Mouse (Mus musculus) midbrain, embryonic 13.5 days (tissue): ENCODE measurements at regions not wholly inside any gene's neighbourhood (a gene's known extent, or its start where the extent isn't known, plus 50 kb on each side); places are given as distances from the start of the nearest gene placed in this dataset.

Experiments
- ATAC-seq: fragments of 200-750 bp; cut with Nextera tagmentation; 2 replicates; pipeline ENCODE4 v1.8.0; 2017; ENCODE audit warnings: mild to moderate bottlenecking, moderate TSS enrichment, moderate library complexity
- H3K27ac ChIP-seq: fragments of 300-500 bp; sonication (generic); 2 replicates; pipeline ENCODE4 v1.5.1; 2015; ENCODE audit warnings: inconsistent platforms, mild to moderate bottlenecking, moderate library complexity
- H3K27me3 ChIP-seq: fragments of 300-500 bp; sonication (generic); 2 replicates; pipeline ENCODE4 v1.6.1; 2015; ENCODE audit warnings: mild to moderate bottlenecking, inconsistent platforms
- H3K36me3 ChIP-seq: fragments of 300-500 bp; sonication (generic); 2 replicates; pipeline ENCODE4 v1.6.1; 2015; ENCODE audit warnings: mild to moderate bottlenecking, inconsistent platforms
- H3K4me1 ChIP-seq: fragments of 300-500 bp; sonication (generic); replicated peaks from 2 replicates; pipeline ENCODE4 v1.6.1; 2015; ENCODE audit warnings: inconsistent platforms
- H3K4me2 ChIP-seq: fragments of 300-500 bp; sonication (generic); replicated peaks from 2 replicates; pipeline ENCODE4 v1.6.1; 2015; ENCODE audit warnings: moderate library complexity, mild to moderate bottlenecking, inconsistent platforms
- H3K4me3 ChIP-seq: fragments of 300-500 bp; sonication (generic); replicated peaks from 2 replicates; pipeline ENCODE4 v1.5.1; 2015; ENCODE audit warnings: mild to moderate bottlenecking, inconsistent platforms
- H3K9ac ChIP-seq: fragments of 300-500 bp; sonication (generic); replicated peaks from 2 replicates; pipeline ENCODE4 v1.6.1; 2015; ENCODE audit warnings: mild to moderate bottlenecking, inconsistent platforms
- H3K9me3 ChIP-seq: fragments of 300-500 bp; sonication (generic); 2 replicates; pipeline ENCODE4 v1.6.1; 2016; ENCODE audit warnings: mild to moderate bottlenecking, inconsistent platforms
- WGBS: fragments of 180-500 bp; shearing (Covaris S2); methylation state at CpG from one replicate; pipeline ENCODE4 v1.1.7; 2015; 5-methylcytosine and 5-hydroxymethylcytosine counted together

DNA sequence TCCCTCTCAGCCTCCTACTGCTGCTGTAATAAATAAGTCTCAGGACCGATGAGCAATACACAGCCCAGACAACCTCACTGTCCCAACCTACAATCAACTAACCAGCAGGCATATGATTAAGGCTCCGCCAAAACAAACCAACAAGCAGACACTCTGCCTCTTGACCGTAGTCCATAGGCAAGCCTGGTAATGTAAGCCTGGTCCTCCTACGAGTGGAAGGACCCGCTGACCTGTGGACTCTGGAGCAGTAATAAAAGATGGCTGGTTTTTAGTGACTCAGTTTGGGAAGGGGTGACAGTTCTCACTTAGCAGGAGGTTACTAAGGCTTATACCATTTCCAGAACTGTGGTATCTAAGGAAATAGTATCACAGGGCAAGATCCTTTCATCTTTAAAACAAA lies 53.4 kb downstream of the Gm47996 start:
- Histone ChIP-seq H3K4me1 (no peaks in the 10 kb centered on the region), H3K4me3 (no peak overlapping the region), H3K36me3 (no peaks in the 10 kb centered on the region), H3K27ac (no peak overlapping the region), H3K27me3 (no peaks in the 10 kb centered on the region), H3K9me3 (no peaks in the 10 kb centered on the region), H3K4me2 (no peak overlapping the region), H3K9ac (no peak overlapping the region)
- ATAC-seq, result no peak
- 88% methylated on average over 5 of the region's 5 CpGs for WGBS

DNA sequence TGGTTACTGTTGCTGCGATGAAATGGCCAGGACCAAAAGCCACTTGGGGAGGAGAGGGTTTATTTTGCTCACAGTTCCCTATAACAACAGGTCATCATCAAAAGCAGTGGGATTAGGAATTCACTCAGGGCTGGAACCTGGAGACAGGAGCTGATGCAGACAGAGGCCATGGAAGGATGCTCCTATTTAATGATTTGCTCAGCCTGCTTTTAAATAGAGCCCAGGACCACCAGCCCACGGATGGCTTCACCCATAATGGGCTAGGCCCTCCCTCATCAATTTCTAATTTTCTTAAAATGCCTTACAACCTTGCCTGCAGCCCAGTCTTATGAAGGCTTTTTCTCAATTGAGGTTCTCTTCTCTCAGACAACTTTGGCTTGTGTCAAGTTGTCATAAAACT lies 53.9 kb downstream of the Gm47996 start:
- no peaks in the 10 kb centered on the region for H3K4me1 ChIP-seq

DNA sequence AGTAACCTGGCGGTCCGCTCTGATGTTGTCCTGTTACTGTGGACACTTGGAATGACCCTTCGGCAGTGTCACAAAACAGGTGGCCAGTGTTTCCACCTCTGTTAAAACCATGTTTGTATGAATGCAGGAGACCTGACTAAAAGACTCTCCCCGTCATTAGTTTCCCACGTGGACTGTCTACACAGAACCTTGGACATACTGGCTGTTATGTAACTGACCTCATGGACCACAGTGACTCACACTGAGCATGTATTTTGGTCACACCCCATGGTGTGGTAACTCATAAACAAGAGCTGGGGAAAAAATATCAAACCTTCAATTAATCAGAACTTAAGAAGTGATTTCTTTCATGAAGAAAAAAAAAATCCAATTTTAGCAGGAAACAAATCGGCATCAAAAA lies 54.9 kb downstream of the Gm47996 start:
- H3K4me1 ChIP-seq, result no peaks in the 10 kb centered on the region
- no peaks in the 10 kb centered on the region for H3K9me3 ChIP-seq
- H3K4me3 ChIP-seq, result no peak overlapping the region
- no peaks in the 10 kb centered on the region for H3K36me3 ChIP-seq
- H3K27ac ChIP-seq, result no peak overlapping the region
- no peaks in the 10 kb centered on the region for H3K27me3 ChIP-seq
- no peak overlapping the region for H3K4me2 ChIP-seq
- H3K9ac ChIP-seq, result no peak overlapping the region
- 92% methylated on average over 6 of the region's 6 CpGs for WGBS
- no peak for ATAC-seq

More for the DNA sequence above, 53.9 kb downstream of the Gm47996 start:
- Histone ChIP-seq H3K36me3 (no peaks in the 10 kb centered on the region), H3K27ac (no peak overlapping the region), H3K9ac (no peak overlapping the region), H3K4me2 (no peak overlapping the region), H3K4me3 (no peak overlapping the region), H3K27me3 (no peaks in the 10 kb centered on the region), H3K9me3 (no peaks in the 10 kb centered on the region)
- WGBS, result 76% methylated on average over 2 of the region's 2 CpGs
- ATAC-seq, result no peak

DNA sequence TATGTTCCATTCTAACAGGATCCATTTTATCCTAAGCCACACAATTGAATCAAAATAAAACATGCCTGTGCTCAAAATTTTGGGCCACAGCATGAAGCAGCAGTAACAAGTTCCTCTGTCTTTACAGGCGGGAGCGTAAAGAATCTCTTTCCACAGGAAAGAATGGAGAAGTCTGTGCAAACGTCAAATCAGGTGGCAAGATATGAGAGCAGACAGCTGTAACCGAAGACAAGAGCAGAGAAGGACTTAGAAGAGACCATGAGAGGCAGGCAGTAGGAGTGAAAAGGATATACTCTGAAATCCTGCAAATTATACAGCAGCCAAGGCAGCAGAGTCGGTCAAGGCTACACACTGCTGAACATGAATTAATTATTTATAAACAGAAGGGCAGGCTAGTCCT lies 55.7 kb downstream of the Gm47996 start:
- ATAC-seq, result no peak

DNA sequence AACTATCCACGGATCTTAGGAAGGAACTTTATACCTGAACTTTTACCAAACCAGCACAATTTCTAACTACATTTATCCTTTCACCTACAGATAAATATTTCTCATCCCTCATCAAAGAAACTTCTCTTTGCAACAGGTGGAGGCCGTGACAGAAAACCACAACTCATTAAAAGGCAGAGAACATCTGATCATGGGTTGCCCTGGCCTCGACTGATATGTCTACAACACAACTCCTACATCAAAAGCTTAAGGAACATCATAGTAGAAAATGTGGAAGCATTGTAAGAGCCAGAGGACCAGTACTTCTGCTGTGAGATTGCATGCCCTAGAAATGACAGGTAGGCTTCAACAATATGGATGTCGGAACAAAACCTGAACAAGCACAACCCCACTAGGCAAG lies 56.8 kb downstream of the Gm47996 start:
- Histone ChIP-seq H3K4me3 (no peak overlapping the region), H3K4me1 (no peaks in the 10 kb centered on the region), H3K27me3 (no peaks in the 10 kb centered on the region), H3K9ac (no peak overlapping the region), H3K36me3 (no peaks in the 10 kb centered on the region), H3K4me2 (no peak overlapping the region), H3K9me3 (no peaks in the 10 kb centered on the region), H3K27ac (no peak overlapping the region)
- 91% methylated on average over 4 of the region's 4 CpGs for WGBS
- ATAC-seq, result no peak

More for the DNA sequence above, 55.7 kb downstream of the Gm47996 start:
- Histone ChIP-seq H3K27ac (no peak overlapping the region), H3K27me3 (no peaks in the 10 kb centered on the region), H3K4me1 (no peaks in the 10 kb centered on the region), H3K9me3 (no peaks in the 10 kb centered on the region), H3K4me2 (no peak overlapping the region), H3K4me3 (no peak overlapping the region), H3K36me3 (no peaks in the 10 kb centered on the region), H3K9ac (no peak overlapping the region)
- WGBS, result 61% methylated on average over 5 of the region's 5 CpGs

DNA sequence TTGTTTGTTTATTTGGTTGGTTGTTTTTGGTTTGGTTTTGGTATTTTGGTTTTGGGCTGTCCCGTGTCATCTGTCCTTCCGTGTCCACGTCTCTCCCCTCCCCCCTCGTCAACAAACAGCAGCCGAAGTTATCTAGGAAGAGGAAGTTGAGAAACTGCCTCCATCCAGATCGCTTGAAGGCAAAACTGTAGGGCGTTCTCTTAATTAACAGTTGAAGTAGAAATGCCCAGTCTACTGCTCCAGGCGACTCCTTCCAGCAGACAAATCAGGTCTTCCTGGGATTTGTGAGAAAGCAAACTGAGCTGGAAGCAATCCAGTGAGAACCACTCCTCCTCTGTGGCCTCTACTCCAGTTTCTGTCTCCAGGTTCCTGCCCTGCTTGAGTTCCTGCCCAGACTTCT lies 60.8 kb downstream of the Gm47996 start:
- 89% methylated on average over 8 of the region's 8 CpGs for WGBS
- Histone ChIP-seq H3K27me3 (no peaks in the 10 kb centered on the region), H3K4me3 (no peak overlapping the region), H3K9ac (no peak overlapping the region), H3K36me3 (no peaks in the 10 kb centered on the region), H3K9me3 (no peaks in the 10 kb centered on the region), H3K4me2 (no peak overlapping the region), H3K27ac (no peak overlapping the region), H3K4me1 (no peaks in the 10 kb centered on the region)
- ATAC-seq, result no peak

DNA sequence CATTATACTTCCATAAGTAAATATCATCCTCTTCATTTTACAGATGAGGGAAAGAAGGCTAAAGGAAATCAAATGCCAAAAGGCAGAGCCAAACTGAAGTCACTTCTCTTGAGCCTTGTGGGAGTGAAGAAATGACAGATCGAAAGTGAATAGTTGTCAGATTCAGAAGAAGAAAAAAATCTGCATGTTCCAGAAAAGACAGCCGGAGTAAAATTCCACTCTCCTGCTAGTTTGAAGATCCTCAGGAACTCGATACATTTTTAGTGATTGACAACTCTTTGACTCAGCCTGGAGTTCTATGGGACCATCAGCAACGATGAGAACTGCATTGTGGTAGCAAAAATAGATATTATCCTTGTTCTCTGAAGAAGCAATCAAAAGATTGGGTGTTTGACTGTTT lies 64.4 kb downstream of the Gm47996 start:
- Histone ChIP-seq H3K4me3 (no peak overlapping the region), H3K9ac (no peak overlapping the region), H3K27me3 (no peaks in the 10 kb centered on the region), H3K9me3 (no peaks in the 10 kb centered on the region), H3K4me1 (no peaks in the 10 kb centered on the region), H3K36me3 (no peaks in the 10 kb centered on the region), H3K4me2 (no peak overlapping the region), H3K27ac (no peak overlapping the region)
- no peak for ATAC-seq
- 93% methylated on average over 4 of the region's 4 CpGs for WGBS

DNA sequence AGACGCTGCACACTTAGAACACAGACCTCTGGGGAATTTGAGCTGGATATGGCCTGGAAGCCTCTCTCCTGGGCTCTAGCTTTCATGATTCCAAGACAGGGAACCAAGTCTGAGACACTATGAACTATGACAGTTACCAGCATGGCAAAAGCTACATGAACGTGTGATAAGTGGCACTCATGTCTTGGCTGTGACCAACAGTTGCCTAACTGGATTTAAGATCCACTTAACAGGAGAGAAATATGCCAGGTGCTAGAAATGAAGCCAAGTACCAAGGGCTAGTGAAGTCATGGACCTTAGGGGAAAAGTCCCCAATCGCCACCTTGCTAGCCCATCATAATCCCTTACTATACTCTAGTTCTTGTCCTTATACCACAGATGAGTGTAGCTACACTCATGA lies 65.7 kb downstream of the Gm47996 start:
- Histone ChIP-seq H3K36me3 (no peaks in the 10 kb centered on the region), H3K4me1 (no peaks in the 10 kb centered on the region), H3K4me2 (no peak overlapping the region), H3K9me3 (no peaks in the 10 kb centered on the region), H3K9ac (no peak overlapping the region), H3K4me3 (no peak overlapping the region), H3K27me3 (no peaks in the 10 kb centered on the region), H3K27ac (no peak overlapping the region)
- ATAC-seq, result no peak
- WGBS, result 95% methylated on average over 3 of the region's 3 CpGs

DNA sequence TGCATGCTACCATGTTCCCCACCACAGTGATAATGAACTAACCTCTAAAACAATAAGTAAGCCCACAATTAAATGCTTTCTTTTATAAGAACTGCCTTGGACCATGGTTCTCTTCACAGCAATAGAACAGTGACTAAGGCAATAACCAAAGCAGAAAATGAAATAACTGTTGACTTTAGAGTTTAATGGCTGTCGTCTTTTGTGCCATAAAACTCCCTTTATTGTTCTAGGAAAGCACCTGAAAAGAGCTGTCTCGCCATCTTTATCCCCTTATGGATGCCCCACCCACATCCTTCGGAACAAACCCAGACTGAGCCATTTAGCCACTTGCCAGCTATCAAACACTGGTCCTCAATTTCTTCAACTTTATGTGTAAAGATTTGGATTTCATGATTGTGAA lies 64.3 kb upstream of the Ivns1abp start:
- Histone ChIP-seq H3K36me3 (no peaks in the 10 kb centered on the region), H3K9ac (no peak overlapping the region), H3K4me1 (no peaks in the 10 kb centered on the region), H3K27me3 (no peaks in the 10 kb centered on the region), H3K27ac (no peak overlapping the region), H3K9me3 (no peaks in the 10 kb centered on the region), H3K4me2 (no peak overlapping the region), H3K4me3 (no peak overlapping the region)
- ATAC-seq, result no peak
- 80% methylated on average over 3 of the region's 3 CpGs for WGBS

DNA sequence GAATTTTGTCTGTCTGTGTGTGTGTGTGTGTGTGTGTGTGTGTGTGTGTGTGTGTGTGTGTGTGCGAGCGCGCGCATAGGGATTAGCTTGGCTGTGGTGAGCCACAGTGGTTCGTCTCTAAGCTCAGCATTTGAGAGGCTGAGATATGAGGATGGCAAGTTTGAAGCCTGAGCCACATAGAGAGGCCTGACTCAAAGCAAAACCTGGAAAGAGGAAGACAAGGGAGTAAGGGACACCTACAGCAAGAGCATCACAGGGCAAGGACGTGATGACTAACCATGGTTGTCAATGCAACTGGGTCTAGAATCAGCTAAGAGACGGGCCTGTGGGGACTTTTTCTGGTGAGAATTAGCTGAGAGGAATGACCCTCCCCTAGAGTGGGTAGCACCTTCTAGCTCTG lies 59.2 kb upstream of the Ivns1abp start:
- no peak overlapping the region for H3K27ac ChIP-seq
- no peak overlapping the region for H3K4me3 ChIP-seq
- H3K9me3 ChIP-seq, result no peaks in the 10 kb centered on the region
- no peaks in the 10 kb centered on the region for H3K4me1 ChIP-seq
- 93% methylated on average over 7 of the region's 7 CpGs for WGBS
- no peak for ATAC-seq
- no peaks in the 10 kb centered on the region for H3K36me3 ChIP-seq
- no peaks in the 10 kb centered on the region for H3K27me3 ChIP-seq
- H3K9ac ChIP-seq, result no peak overlapping the region
- H3K4me2 ChIP-seq, result no peak overlapping the region

DNA sequence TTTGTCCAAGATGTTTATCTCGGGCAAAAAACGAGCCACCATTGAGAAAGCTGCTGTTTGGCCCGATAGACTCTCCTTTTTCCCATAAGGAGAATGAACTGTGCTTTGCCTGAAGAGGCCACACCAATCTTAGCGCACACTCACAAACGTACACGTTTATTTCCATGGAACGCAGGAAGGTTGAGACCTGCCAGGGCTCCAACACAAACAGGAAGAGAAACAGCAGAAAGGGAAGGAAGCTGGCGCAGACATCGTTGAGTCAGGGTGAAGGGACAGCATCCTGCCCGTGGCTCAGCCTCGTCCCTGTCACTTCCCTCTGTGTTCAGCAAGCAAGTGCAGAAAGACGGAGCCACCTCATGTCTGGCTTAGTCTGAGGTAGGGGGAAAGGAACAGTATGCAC lies 56.8 kb upstream of the Ivns1abp start:
- Histone ChIP-seq H3K4me1 (no peaks in the 10 kb centered on the region), H3K36me3 (no peaks in the 10 kb centered on the region), H3K27me3 (no peaks in the 10 kb centered on the region), H3K4me2 (no peak overlapping the region), H3K27ac (no peak overlapping the region), H3K9ac (no peak overlapping the region), H3K4me3 (no peak overlapping the region), H3K9me3 (no peaks in the 10 kb centered on the region)
- ATAC-seq, result no peak
- WGBS, result 81% methylated on average over 12 of the region's 12 CpGs

DNA sequence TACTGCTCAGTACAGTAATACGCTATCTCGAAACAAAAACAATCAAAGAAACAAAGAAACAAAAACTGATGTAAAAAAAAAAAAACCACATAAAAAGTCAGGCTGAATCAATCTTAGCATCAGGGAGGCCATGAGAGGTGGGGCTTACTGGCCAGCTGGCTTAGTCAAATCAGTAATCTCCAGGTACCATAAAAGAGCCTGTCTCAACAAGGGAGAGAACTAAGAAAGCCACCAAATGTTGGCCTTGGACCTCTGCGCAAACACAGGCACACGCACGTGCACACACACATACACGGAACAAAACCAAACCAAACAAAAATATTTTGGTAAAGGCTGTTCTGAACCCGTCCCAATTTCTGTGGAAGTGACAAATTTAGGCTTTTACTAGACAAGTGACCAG lies 55.2 kb upstream of the Ivns1abp start:
- no peaks in the 10 kb centered on the region for H3K9me3 ChIP-seq
- WGBS, result 96% methylated on average over 7 of the region's 7 CpGs
- no peak overlapping the region for H3K4me3 ChIP-seq
- no peak for ATAC-seq
- H3K27ac ChIP-seq, result no peak overlapping the region
- H3K36me3 ChIP-seq, result no peaks in the 10 kb centered on the region
- no peaks in the 10 kb centered on the region for H3K27me3 ChIP-seq
- H3K4me2 ChIP-seq, result no peak overlapping the region
- H3K9ac ChIP-seq, result no peak overlapping the region
- 0 out of 2 replicates have a peak, but pooled peaks cover 5% of the 10 kb centered on the region for H3K4me1 ChIP-seq

DNA sequence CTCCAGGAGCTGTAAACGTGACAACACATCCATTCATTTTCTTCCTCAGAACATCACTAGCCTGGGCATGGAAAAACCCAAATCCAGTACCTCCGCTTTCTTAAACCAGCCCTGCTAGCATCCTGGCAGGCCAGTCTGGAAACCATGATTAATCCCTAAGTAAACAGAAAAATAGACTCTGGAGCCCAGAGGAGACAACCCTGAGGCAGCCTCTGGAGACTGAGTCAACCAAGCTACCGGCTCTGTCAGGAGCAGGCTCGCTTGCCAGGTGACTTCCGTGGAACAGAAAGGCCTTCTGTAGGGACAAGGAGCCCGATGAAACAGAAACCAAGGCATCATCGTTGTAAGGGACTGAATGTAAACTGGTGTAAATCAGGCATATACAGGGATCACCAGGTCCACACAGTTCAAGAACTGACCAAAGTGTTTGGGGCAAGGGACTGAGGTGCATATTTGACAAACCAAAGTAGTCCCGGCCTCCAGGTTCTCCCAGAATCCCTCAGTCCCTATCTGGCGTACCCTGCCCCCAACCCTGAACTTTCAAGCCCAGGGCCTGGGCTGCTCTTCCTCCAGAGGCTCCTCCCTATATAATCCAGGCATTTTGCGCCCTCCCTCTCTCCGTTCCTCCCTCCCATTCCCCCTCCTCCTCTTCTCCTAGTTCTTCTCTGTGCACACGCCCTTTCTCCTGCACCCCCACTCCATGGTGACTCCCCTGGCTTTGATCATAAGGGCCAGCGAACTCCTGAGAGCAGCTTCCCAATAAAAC lies 54.6 kb upstream of the Ivns1abp start:
- Histone ChIP-seq H3K36me3 (no peaks in the 10 kb centered on the region), H3K4me1 (0 out of 2 replicates have a peak, but pooled peaks cover 5% of the 10 kb centered on the region), H3K27ac (no peak overlapping the region), H3K4me3 (no peak overlapping the region), H3K4me2 (no peak overlapping the region), H3K27me3 (no peaks in the 10 kb centered on the region), H3K9me3 (no peaks in the 10 kb centered on the region), H3K9ac (no peak overlapping the region)
- 85% methylated on average over 13 of the region's 13 CpGs for WGBS
- peak; percentile 24; the same call in 1 of the 2 replicates for ATAC-seq
